Mouse (Mus musculus) adrenal gland, postnatal 25 days (tissue): Measurements from ENCODE around the gene Cxcl14. TPM values are rescaled to one million over a fixed set of nuclear protein-coding genes. Genes with fewer than 3 reads are reported as not detected.

Source experiments
- DNase-seq: peaks from one replicate; pipeline ENCODE4 v3.0.0; 2021; ENCODE audit warnings: mixed read lengths
- total RNA-seq: library from RNA; stranded (reverse); gene quantifications from 2 replicates; pipeline ENCODE4 v1.2.3, GENCODE M21; 2021

Cxcl14 gene
- total RNA-seq, 1 experiment from 2014 or later, result 36.9 TPM

DNA sequence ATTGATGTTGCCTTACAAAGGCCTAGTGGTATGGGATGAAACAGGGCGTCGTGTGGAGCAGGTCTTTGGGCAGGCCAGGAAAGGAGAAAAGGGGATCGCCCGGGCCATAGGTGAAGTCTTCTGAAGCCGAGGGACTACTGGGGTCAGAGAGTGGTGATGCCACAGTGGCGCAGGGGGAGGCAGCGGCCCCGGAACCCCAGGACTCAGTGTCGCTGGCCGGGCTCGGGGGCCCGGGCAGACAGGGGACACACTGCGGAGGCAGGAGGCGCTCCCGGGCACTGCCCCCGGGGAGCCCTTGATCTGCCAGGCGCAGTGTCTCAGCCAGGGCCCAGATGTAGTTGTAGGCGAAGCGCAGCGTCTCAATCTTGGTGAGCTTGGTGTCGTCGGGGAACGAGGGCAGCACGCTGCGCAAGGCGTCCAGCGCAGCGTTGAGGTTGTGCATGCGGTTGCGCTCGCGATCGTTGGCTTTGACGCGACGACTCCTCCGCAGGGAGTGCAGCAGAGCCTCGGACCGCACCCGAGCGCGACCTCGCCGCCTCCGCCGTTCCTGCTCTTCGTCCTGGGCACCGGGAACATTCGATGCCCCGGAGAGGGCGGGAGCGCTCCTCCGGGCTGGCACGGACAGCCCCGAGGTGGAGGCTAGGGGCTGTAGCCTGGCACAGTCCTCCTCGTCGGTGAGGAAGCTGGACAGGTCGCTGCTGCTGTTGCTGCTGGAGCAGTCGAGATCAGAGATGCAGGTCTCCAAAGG is 45.0 kb downstream of the Cxcl14 start:
- DNase-seq, result no peak

DNA sequence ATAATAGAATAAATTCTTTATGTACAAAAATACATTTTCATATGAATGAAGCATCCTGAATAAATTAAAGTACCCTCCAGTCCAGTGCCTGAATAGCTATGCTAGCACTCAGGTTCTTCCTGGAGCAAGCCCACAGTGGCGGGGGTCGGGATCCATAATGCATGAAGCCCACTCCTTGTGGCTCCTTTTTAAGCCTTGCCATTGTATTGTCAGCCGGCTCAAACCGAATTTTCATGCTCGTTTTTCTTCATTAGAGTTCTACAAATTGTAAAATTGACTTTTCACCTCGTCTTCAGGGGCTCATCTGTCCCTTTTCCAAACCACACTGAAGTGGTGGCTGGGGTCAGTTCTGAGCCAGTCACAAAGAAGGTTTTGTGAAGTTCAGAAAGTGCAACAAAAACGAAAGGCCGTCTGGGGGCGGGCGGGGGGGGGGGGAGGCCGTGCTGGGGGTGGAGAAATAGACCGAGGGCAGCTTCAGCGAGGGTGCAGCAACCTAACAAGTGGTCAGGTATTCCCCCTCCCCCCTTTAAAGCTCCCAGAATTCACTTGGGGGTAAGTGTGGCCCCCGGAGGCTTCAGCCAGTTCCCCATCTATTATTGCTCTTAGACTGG is 45.7 kb downstream of the Cxcl14 start:
- no peak for DNase-seq

DNA sequence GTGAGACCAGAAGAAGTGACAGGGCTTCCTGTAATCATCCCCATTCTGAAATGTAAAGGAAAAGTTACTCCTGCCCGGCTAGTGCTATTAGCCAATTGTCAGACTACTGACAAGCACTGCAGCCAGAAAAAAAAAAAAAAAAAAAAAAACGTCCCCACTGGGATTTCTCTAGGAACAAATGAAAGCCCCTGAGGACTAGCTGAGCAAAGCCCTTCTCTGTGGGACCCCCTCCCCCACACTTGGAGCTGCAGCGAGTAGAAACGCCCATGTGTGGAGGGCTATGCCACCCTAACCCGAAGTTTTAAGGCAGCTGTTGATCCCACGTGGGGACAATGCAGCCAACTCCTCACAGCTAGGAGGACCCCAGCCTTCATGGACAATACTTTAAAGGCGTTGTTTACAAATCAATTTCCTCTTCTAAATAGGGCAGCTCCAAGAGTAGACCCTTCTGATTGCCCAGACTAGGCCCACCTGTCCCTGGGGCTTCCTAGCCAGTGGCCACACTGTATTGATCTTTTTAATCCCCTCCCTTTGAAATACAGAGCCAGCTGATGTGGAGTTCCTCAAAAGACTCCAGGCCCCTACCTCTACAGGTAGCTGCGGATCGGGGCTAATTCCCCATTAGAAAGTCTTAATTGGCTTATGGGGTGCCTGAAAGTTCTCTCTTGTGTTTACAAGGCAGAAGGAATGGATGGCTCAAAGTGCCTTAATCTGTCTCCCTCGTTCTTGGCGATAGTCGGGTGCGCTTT is 46.6 kb downstream of the Cxcl14 start:
- DNase-seq, result no peak

DNA sequence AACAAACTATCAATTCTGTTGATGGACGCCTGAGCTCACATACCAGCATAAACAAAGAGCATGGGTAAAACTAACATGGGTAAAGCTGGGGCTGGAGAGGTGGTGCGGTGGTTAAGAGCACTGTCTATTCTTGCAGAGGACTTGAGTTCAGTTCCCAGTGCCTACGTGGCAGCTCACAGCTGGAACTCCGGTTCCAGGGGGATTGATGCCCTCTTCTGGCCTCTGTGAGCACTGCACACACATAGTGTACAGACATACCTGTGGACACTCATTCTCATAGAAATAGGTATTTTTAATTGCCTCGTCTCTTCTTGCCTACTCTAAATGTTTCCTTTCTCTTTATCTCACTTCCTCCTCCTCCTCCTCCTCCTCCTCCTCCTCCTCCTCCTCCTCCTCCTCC is 53.2 kb downstream of the Cxcl14 start:
- DNase-seq, result no peak

DNA sequence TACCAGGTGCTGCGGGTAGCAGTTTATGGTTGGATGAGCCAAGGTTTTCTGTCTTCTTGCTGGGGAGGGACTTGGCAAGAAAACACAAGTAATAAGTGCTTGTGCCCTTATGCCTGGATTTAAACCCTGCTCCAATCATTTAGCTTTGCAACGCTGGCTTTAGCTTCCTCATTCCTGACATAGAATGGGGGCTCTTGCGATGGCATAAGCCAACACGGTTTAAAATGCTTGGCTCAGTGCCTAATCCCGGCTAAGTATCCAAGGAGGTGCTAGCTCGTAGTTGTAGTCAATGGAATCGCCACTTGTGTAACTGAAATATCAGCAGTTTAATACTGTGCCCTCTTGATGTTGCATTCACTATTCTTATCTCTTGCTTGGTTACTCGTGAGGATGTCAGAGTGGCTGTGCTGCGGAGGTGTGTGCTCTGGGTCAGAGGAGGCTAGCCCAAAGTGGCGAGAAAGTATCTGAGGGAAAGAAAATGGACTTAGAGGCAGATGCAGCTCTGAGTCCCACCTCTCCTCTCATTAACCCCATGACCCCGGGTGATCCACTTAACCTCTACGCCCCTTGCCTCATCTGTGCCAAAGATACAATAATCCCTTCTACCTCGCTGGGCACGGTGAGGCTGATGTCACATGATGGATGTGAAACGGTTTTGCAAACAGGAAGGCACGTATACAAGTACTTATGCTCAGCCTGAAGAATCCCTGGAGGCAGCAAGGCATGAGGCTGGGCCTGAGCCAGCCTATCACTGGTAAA is 56.2 kb downstream of the Cxcl14 start:
- no peak for DNase-seq

Other genes with a start within 250 kb of the Cxcl14 start
- 128 and 133 TPM in 2 replicates for gene H2afy, start 160.2 kb downstream of the Cxcl14 start, total RNA-seq
- 1.1 and 1.5 TPM in 2 replicates for gene Tifab, start 117.7 kb downstream of the Cxcl14 start, total RNA-seq
- not detected in 2 replicates for gene Neurog1, start 44.4 kb downstream of the Cxcl14 start, total RNA-seq
- not detected in 2 replicates for gene Gm3045, start 130.0 kb upstream of the Cxcl14 start, total RNA-seq
- gene Slc25a48, start 141.8 kb upstream of the Cxcl14 start, total RNA-seq, result 1.7 and 2.0 TPM in 2 replicates
- gene Il9, start 185.7 kb upstream of the Cxcl14 start, total RNA-seq, result not detected in 2 replicates
- gene Fbxl21, start 225.9 kb upstream of the Cxcl14 start, total RNA-seq, result 2.3 and 5.6 TPM in 2 replicates